Mouse (Mus musculus) cerebellum, adult 8-10 months (tissue): ENCODE measurements around the gene Gamt.

Source experiments
- DNase-seq: peaks from one replicate; pipeline ENCODE4 v3.0.0; 2022

Gene Gamt

DNA sequence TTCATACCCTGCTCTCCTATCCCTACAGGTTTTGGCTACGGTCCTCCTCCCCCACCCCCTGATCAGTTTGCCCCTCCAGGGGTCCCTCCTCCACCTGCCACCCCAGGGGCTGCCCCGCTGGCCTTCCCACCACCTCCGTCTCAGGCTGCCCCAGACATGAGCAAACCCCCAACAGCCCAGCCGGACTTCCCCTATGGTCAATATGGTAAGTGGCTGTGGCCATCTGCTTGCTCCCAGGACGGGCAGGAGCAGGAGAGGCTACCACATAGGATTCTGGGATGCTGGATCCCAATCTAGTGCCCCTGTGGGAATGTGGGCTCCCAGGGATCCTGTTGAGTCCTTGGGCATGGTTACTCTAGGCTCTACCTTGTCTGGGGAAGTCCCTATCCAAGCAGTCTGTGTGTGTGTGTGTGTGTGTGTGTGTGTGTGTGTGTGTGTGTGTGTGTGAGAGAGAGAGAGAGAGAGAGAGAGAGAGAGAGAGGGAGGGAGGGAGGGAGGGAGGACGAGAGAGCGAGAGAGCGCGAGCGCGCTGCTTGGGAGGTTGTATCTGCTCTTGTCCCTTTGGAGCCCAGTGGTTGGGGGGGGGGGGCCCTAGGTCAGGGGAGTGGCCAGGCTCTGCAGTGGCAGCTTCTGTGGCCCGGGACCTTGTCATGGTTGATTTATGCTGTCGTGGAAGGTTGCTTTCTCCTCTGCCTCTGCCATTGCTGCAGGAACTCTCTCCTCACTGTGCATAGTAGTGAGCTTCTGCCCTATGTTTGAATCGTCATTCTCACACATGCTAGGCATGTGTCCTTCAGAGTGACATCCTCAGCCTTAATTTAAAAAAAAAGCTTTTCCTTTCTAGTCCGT, 24.6 kb upstream of the Gamt start:
- DNase-seq, result no peak

DNA sequence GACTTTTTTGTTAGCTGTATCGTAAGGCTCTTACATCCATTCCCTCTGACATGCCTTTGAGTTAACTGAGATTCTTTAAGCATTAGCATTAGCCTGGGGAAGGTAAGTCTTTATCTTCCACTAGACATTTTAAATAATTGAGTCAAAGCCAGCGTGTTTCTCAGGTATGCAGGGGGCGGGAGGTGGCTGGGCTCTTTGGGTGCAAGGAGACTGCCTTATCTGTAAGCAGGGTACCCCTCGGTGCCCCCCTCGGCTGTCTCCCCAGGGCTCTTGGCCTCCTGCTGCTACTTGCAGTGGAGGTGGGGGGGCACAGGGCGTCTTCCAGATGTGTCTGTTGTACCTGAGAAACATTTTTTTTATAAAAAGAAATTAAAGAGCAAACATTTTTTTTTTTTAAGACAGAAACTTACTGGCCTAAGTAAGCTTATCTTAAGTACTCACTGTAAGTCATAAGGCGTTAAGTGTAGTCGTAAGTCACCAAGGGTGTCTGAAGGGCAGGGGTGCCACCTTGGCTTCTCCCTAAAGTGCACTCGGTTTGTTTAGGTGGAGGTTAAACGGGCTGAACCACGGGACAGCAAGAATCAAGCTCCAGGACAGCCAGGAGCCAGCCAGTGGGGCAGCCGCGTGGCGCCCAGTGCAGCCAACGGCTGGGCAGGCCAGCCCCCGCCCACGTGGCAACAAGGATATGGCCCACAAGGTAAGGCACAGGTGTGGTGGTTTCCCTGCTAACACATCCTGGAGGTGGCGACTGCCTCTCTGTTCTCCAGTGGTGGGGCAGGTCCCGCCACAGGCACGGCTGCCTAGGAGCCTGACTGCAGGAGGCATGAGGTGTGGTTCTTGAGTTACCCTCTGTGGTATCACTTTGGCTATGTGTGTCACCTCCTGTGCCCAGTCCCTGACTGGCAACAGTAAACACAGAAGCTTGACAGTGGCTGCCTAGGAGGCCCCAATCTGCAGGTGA, 21.9 kb upstream of the Gamt start:
- DNase-seq, result no peak

DNA sequence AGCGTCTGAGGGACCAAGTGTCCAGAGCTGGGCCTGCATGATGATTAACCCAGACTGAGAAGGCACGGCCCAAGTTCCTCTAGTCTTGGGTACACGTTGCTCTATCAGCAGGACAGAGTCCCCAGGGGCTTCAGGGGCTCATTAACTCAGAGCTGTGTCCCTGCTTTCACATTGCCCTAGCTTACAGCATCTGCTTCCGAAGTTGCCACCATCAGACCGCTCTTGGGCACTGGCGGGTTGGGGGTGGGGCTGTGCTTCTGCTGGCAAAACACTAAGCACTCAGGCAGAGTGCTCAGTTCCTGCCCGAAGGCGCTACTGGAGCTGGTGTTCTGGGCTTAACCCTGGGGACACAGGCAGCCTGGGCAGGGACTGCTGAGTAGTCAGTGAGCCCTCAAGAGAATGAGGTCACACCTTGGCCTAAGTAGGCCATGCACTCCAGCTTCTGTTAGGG, 21.1 kb upstream of the Gamt start:
- DNase-seq, result no peak

DNA sequence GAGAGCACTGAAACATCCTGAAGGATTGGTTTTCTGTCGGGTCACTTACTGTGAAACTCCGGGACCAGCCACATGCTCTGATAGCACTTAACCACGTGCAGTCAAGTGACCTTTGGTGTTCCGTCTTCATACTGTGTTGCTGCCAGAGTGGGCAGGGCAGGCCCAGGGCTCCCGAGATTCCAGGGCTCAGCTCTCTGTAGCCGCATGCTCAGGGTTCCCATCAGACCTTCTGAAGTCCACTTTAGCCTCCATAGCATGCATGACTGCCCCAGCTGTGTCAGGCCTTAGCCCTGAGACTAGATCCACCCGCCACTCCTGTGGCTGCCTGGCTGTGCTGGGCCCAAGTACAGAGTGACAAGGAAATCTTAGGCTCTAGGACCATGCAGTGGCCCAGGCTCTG, 20.5 kb upstream of the Gamt start:
- DNase-seq, result no peak

DNA sequence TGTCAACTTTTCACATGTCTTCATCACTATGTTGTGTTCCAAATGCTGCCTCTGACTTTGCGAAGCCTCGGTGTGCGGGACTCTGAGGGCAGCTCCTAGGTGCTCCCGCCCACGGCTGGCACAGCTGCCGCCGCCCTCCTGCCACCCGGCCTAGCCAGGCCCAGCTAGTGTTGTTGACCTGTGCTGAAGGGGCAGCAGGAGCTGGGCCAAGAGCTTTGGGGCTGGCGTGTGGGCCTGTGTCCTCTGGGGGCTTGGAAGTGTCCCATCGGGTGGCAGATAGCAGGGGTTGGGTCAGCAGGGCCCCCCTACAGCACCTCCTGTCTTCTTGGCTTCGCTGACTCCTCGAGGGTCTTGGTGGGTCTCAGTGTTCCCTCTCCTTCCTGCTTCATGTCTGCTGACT, 18.5 kb upstream of the Gamt start:
- no peak for DNase-seq

DNA sequence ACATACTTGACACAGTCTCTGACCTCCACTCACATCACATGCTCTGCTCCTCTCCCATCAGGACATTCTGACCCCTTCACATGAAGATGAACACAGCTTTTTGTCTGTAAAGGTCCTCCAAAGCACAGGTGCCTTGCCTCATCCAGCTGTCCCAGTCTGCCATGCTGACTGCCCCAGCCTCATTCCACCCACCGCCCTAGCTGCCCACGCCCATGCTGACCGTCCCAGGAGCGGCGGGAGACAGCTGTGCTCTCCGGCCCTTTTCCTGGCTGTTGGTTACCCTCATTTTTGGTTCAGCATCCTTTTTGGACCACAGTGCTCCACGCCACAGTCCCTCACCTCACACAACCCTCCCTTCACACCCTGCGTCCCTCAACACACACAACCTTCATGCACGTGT, 17.6 kb upstream of the Gamt start:
- DNase-seq, result no peak

DNA sequence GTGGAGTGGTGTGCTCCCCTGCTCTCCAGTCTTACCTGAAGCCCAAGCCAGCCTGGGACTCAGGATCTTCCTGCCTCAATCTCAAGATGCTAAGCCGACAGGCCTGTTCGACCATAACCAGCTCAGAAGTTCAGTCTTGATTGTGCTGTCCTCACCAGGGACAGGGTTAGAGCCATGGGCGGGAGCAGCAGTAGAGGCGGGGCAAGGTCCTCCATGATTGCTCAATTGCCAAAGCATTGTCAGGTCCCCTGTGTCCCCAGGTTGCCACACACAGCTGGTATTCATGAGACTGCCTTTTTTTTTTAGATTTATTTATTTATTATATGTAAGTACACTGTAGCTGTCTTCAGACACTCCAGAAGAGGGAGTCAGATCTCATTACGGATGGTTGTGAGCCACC, 15.4 kb upstream of the Gamt start:
- DNase-seq, result no peak

DNA sequence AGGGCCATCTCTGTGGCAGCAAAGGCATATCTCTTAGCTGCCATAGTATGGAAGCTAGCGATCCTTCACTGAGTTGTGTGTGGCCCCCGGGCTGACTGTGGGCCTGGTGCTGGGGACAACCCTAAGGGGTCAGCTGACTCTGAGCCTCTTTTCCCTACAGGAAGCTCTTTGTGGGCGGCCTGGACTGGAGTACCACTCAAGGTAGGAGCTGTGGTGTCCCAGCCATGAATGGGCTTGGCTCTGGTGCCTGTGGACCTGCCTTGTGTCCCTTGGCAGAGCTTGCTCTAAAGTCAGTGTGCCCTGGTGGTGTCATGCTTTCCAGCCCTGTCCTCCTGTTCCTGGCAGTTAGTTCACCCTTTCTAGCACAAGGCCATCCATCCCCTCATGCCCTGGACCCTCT, 13.0 kb upstream of the Gamt start:
- no peak for DNase-seq

DNA sequence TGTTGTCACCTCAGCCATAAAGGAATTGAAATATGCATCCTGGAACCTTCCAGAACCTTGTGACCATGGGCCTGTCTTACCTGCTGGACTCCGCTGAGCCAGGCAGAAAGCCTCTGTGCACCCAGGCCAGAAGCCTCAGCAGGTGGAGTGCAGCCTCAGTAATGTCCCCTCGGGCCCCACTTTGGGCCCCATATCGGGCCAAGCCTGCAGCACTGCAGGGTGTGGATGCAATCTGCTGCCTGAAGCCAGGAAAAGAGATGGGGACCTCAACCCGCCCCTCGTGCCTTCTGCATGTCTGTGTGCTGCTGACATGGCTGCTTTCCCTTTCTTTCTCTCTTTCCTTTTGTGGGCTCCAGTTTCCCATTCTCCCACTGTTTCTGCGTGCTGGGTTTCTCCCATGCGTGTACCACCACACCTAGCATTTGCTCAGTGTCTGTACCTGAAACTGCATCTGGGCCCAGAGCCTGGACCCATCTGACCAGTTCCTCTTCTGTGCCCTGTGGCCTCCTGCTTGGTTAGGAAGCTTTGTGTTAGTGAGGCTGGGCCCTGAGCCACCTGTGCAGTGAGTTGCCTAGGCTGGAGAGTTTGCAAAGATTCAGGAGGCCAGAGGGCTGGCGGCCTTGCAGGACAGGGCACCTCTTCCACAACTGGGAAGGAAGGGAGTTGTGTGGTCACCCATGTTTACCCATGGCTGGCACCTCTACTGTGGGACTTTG, 11.2 kb upstream of the Gamt start:
- no peak for DNase-seq

DNA sequence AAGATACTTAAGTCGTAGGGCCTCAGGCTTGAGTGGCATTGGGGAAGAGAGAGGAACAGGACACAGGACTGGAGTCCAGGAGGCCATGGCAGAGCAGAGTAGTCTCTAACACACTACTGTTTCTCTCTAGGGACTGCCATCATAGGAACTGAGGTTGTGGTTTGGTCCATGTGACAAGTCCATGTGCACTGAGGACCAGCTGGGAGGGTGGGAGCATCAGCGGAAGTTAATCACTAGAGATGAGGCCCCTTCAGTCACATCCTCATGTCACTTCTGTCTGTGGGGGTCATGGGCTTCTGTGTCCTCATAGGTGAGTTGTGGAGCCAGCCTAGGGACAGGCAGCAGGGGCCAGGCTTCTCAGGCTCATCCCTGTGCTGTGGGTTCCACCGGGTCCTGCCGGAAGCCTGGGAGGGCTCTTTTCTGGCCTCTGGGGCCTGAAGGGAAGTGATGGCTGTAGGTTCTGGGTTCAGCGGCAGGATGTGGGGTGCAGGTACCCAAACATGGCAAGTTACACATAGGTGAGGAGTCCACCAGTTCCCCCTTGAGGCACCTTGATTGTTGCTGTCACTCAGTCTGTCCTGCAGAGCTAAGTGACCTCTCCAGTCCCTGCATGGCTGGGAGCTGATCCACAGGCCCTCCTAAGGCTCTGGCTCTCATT, 10.5 kb upstream of the Gamt start:
- DNase-seq, result no peak

DNA sequence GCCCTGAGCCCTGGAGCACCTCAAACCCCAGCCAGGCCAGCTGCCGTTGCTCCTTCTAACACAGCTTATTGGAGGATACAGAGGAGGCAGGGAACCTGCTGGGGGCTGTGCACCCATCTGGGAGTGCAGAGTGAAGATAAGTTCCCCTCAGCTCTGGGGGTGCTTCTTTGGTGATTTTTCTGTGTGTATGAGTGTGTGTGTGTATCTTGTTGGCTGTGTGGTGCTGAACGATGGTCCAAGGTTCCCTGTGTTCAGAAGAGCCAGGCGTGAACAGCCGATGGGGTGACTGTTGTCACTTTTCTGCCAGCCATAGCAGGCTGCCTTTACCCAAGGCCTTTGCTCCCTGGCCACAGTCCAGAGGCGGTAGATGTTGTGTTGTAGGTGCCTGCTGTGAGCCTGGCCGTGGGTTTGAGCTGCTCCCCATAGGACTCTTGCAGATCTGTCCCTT, 9.9 kb upstream of the Gamt start:
- DNase-seq, result no peak

DNA sequence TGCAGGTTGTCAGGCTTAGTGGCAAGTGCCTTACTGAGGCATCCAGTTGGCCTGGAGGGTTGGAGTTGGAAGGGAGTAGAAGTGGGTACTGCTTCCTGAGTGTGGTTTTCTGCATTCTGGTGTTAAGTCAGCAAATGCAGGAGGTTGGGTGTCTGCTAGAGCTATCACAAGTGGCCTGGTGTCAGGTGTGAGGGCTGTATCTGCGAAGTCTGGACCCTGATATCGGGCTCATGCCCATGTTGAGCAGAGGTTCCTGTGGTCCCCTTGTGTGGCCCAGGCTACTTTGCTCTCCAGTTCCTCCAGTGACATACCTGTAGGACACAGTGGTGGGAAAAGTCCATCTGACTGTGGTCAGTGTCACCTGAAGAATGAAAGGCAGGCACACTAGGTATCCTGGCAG, 9.3 kb upstream of the Gamt start:
- DNase-seq, result no peak

DNA sequence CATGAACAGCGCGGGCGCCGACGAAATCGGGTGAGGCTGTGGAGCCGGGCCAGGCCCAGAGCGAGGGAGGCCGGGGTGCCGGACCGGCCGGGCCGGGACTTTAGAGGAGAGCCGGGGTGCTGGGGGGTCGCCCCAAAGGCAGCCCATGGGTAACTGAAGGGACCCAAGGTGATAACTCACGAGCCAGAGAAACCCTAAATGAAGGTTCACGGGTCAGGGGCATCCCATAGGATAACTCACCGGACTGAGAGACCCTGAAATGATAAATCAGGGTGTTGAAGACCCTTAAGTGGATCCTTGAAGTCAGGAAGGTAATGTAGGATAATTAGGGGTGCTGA, 4.3 kb upstream of the Gamt start:
- DNase-seq, result no peak

DNA sequence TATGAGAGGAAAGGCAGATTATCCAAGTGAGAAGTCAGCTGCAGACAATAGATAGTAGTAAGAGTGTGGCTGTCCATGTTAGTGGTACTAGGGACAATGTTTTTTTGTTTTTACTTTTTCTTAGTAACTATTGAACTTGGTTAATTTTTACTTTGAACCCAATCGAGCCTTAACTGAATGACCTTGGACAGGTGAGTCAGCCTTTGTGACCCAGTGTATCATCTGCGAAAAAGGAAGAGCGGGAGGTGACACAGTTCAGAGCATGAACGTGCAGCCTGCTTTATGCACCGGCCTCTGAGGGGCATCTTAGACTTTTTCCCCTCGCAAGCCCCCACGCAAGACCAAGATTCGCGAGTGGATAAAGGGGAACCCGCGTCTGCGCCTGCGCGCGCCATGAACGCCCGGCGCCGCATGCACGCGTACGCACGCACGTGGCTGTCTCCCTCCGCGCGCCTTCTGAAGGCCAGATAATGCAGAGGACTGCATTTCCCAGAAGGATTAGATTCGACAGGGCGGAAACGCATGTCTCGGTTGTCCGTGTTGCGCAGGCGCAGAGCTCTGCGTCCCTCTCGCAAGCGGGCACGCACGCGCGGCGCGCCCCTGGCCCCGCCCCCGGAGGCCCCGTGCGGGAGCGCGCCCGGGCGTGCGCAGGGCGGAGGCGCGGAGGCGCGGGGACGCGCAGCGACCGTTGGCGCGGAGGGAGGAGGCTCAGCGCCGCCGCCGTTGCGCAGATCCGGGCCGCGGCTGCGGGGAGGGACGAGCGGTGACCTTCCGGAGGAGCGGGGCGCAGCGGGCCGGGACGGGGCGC, 3.7 kb upstream of the Gamt start:
- peak; percentile 99 for DNase-seq

DNA sequence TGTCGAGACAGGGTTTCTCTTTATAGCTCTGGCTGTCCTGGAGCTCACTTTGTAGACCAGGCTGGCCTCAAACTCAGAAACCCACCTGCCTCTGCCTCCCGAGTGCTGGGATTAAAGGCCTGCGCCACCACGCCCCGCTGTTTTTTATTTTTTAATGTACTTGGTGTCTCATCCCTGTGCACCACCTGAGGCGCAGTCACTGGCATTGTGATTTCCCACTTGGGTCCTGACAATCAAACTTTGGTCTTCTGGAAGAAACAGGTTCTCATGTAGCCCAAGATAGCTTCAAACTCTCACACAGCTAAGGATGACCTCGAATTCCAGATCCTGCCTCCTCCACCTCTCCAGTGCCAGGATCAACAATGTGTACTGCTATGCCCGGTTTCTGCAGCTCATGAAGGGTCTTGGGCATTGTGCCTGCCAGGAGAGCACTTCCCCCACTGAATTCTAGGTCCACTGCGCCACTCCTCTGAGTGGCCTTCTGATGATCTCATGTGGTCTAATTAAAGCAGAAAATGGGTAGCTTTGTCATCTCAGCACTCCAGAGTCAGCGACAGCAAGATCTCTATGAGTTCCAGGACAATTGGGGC, 2.1 kb upstream of the Gamt start:
- DNase-seq, result no peak

DNA sequence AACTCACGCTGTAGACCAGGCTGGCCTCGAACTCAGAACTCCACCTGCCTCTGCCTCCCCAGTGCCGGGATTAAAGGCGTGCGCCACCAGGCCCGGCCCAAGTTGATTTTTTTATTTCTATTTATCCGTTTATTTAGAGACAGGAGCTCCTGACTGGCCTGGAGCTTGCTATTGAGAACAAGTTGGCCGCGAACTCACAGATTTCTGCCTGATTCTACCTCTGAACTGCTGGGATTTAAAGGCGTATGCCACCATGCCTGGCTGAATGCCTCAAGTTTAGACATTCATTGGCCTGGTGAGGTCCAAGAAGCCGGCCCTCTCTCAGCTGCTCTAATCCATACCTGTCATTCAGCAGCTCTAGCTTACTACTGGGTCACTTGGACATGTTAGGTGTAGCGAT, 1.4 kb upstream of the Gamt start:
- DNase-seq, result no peak

DNA sequence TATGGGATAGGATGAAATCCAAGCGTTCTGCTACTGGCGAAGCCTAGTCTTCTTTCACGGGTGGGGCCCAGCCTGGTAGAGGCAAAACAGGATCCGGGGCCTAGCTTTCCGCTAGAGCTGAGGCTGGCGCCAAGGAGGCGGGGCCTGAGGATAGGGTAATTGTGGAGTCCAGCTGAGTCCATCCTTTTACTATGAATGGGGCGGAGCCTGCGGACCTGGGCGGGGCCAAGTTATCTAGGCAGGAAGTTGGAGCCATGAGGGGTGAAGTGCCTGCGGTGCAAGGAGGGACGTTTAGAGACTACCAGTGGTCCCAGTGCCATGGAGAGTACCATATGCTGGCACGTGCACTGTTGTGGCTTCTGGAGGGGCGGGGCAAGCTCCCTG, 765 bp upstream of the Gamt start:
- DNase-seq, result peak; percentile 87

DNA sequence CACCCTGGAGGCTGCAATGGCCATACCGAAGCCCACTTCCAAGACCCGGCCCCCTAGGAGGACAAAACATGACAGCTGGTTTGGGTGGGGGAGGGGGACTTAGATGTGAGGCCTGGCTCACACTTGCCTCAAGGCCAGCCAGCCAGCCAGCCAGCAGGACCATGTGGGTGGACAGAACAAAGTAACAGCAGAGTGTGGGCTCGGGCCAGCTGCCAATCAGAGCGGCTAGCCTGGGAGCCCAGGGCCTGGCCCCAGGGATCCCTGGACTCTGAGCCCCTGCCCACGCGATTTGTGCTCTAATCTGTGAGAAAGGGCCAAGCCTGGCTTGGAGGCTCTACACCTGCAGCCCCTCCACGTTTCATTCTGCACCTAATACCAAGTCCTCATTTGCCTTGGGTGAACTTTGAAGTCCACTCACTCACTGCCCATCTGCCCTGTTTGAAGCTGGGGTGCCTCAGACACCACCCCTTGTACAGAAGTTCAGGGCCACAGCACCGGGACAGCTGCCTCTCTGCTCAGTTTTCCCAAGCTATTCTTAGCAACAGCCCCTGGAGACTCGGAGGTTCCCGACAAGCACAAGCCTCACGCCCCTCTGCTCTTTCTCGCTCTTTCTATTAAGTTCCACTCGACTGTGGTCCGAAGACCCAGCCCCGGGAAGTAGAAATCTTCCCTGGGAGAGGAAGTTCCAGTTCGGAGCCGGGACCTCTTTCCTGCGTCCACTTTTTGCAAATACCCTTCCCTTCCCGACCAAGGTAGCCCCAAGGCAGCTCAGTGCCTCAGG, 761 bp downstream of the Gamt start:
- peak; percentile 76 for DNase-seq

DNA sequence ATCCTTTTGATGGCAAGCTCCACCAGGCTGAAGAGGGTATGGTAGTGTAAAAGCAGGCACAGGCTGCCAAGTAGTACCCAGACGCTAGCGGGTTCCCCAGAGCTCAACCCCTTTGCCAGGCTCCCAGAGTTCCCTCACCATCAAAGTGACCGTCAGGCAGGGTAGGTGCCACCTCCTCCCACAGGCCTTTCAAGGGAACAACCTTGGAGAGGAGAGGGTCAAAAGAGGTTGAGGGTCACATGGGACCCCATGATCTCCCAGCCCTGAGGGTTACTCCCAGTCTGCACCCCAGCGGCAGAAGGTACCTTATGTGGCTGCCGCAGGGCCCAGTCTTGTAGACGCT, 1.4 kb downstream of the Gamt start:
- no peak for DNase-seq

DNA sequence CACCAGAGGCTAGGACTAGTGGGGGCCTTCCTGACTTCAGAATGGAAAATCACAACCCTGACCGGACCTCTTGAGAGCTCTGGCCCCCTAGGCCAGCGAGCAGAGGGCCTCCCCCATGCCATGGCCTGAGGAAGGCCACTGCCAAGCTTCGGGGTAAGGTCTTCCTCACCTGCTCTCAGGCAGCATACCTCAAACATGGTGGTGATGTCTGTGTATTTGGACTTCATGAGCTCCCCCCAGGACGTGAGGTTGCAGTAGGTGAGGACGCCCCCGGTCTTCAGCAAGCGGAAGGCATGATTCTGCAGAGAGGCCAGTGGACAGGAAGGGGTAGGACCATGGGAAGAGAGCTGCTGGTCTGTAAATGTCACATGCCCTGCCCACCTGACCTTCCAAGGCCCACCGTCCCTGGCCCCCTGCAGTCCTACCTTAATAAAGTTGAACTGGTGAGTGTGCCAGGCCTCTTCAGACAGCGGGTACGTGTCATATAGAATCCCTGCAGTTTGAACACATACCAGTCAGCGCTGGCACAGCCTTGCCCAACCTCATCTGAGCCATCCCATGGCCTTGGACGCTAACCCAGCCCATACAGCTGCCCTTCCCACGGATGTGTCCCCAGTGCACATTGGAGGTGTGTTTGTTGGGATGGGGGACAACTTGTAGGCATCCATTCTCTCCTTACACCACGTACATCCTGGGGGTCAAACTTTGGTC, 1.9 kb downstream of the Gamt start:
- DNase-seq, result no peak
